Mouse (Mus musculus): ENCODE data around the gene Ugt1a9. TPM values are rescaled to one million over a fixed set of nuclear protein-coding genes. Genes with fewer than 3 reads are reported as not detected.

The Ugt1a9 gene
- polyA plus RNA-seq, 1 experiment = not detected

DNA sequence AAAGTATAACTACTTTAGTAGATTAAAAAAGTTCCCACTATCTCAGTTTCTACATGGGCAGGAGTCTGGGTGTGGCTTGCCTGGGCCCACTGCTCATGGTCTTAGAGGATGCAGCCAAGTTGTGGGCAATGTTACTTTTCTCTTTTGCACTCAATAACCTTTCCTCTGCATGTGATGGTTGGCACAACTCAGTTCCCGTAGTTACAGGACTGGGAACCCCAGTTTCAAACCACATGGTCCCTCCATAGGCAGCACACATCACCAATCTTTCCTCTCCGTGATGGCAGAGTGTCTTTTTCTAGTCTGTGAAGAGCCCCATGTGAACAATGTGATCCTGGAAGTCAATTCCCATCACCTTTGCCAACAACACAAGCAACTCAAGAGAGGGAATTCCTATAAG lies 156.9 kb downstream of the Ugt1a9 start:
- Histone ChIP-seq H3K4me1 (ENCODE audit: control insufficient read depth, insufficient read depth, low read length) (no peaks in the 10 kb centered on the region), H3K27ac (ENCODE audit: insufficient read depth, low read length) (no peak overlapping the region), H3K4me3 (ENCODE audit: insufficient read depth, low read length) (no peak overlapping the region)
- TF ChIP-seq CTCF (IDR thresholded peaks at IDR 0.05; ENCODE audit: extremely low read depth, insufficient read depth, low read length) (no peak), POLR2A (IDR thresholded peaks at IDR 0.05; ENCODE audit: extremely low read depth, insufficient read depth, low read length) (no peak)

DNA sequence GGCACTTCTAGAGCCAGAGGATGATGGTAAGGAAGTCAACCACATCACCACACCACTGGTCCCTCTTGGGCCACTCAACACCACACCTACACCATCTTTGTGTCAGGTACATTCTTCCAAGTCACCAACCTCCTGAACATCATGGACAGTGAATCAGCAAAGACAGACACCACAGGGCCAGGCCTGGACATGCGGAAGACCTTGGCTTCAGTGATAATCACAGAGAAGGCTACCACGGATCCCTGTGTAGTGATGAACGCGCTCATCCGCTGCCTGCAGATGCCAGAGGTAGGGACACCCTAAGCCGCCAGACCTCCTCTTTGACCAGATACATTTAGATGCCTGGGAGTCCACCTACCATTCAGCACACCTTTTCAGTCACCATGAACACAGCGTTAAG lies 157.5 kb downstream of the Ugt1a9 start:
- TF ChIP-seq POLR2A (IDR thresholded peaks at IDR 0.05; ENCODE audit: extremely low read depth, insufficient read depth, low read length) = no peak
- no peak for TF ChIP-seq CTCF (IDR thresholded peaks at IDR 0.05; ENCODE audit: extremely low read depth, insufficient read depth, low read length)

DNA sequence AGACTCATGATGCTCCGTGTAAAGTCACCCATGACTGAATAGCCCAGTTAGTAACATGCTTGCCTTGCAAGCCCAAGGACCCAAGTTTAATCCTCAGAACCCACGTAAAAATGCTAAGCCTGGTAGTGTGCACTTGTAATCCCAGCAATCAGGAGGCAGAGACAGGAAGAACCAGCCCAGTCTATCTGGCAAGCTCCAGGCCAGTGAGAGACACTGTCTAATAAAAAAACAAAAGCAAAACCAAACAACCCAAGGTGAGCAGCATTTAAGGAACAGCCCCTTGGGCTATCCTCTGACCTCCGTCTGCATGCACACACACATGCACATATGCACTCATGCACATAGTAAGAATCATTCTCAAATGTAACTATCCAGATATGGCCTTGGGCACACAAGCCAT lies 159.0 kb downstream of the Ugt1a9 start:
- H3K27ac ChIP-seq (ENCODE audit: insufficient read depth, low read length) = no peak overlapping the region
- TF ChIP-seq POLR2A (IDR thresholded peaks at IDR 0.05; ENCODE audit: extremely low read depth, insufficient read depth, low read length) (no peak), CTCF (IDR thresholded peaks at IDR 0.05; ENCODE audit: extremely low read depth, insufficient read depth, low read length) (no peak)
- H3K4me3 ChIP-seq (ENCODE audit: insufficient read depth, low read length) = no peak overlapping the region
- no peaks in the 10 kb centered on the region for H3K4me1 ChIP-seq (ENCODE audit: control insufficient read depth, insufficient read depth, low read length)

More for the DNA sequence above, 157.5 kb downstream of the Ugt1a9 start:
- no peak overlapping the region for H3K27ac ChIP-seq (ENCODE audit: insufficient read depth, low read length)
- H3K4me3 ChIP-seq (ENCODE audit: insufficient read depth, low read length) = no peak overlapping the region
- H3K4me1 ChIP-seq (ENCODE audit: control insufficient read depth, insufficient read depth, low read length) = no peaks in the 10 kb centered on the region

DNA sequence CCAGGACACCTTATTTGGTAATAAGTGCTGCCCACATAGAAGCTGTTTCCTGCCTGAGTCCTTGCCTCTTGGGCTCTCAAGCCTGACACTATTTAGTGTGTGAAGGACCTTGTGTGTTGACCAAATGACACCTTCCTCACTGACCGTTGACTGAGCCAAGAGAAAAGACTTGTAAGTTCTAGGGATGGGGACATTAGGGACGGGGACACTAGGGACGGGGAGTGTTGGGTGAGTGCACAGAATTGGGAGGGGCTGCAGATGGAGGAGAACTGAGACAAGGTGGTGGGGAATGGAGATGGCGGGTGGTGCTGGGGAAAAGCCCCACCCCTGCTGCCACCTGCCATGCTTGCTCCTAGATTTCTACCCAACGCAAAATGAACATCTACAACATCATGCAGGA lies 159.4 kb downstream of the Ugt1a9 start:
- no peak overlapping the region for H3K27ac ChIP-seq (ENCODE audit: insufficient read depth, low read length)
- no peak overlapping the region for H3K4me3 ChIP-seq (ENCODE audit: insufficient read depth, low read length)
- H3K4me1 ChIP-seq (ENCODE audit: control insufficient read depth, insufficient read depth, low read length) = no peaks in the 10 kb centered on the region
- TF ChIP-seq CTCF (IDR thresholded peaks at IDR 0.05; ENCODE audit: extremely low read depth, insufficient read depth, low read length) (no peak), POLR2A (IDR thresholded peaks at IDR 0.05; ENCODE audit: extremely low read depth, insufficient read depth, low read length) (no peak)

DNA sequence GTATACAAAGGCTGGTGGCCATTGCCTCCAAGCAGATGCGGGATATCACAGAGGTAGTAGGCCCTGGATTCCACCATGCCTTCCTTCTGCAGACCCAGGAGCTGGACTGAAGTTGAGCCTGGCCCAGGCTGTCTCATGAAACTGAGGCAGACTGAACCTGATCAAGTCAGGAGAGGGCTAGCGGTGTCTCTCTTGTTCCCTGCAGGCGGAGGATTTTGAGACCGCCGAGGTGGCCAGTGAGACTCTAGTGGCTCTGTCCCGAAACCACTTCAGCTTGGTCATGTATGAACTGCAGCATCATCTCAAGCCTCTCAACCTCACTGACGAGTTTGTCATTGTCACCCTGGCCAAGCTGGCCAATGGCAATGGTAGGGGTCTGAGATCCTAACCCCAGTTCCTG lies 159.8 kb downstream of the Ugt1a9 start:
- Histone ChIP-seq H3K4me3 (ENCODE audit: insufficient read depth, low read length) (no peak overlapping the region), H3K4me1 (ENCODE audit: control insufficient read depth, insufficient read depth, low read length) (no peaks in the 10 kb centered on the region), H3K27ac (ENCODE audit: insufficient read depth, low read length) (no peak overlapping the region)
- TF ChIP-seq POLR2A (IDR thresholded peaks at IDR 0.05; ENCODE audit: extremely low read depth, insufficient read depth, low read length) (no peak), CTCF (IDR thresholded peaks at IDR 0.05; ENCODE audit: extremely low read depth, insufficient read depth, low read length) (no peak)

DNA sequence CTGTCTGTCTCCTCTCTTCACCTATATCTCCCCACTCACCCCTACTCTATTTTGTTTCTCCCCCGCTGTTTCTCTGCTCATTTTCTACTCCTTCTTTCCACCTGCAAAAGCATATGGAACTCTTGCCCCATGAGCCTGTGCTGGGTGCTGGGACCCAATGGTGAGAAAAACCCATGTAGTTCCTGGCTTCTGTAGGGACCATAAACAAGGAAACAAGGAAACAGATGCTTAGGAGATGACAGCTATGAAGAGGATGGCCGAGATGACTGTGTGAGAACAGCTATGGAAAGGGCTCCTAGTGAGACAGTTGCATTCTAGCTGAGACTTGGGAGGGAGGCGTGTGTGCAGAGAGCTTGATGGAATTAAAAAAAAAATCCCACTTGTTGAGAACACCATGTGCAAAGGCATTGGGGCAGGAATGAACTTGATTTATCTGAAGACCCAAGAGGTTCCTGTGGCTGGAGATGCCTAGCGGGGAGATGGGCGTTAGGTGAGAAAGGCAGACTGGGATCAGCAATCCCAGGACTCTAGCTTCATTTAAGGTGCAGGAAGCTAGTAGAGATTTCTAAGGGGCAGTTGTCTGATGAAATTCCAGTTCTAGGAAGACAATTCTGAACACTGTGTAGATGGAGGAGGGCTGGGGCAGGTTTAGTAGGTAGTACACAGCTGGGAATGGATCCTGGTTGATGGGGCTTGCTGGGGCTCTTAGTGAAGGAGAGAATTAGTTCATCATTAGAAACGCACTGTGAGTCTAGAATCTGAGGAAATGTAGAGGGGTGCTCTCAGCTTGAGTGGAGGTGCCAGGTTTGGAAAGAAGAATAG lies 160.6 kb downstream of the Ugt1a9 start:
- Histone ChIP-seq H3K27ac (ENCODE audit: insufficient read depth, low read length) (no peak overlapping the region), H3K4me3 (ENCODE audit: insufficient read depth, low read length) (no peak overlapping the region)
- TF ChIP-seq POLR2A (IDR thresholded peaks at IDR 0.05; ENCODE audit: extremely low read depth, insufficient read depth, low read length) (no peak), CTCF (IDR thresholded peaks at IDR 0.05; ENCODE audit: extremely low read depth, insufficient read depth, low read length) (no peak)

DNA sequence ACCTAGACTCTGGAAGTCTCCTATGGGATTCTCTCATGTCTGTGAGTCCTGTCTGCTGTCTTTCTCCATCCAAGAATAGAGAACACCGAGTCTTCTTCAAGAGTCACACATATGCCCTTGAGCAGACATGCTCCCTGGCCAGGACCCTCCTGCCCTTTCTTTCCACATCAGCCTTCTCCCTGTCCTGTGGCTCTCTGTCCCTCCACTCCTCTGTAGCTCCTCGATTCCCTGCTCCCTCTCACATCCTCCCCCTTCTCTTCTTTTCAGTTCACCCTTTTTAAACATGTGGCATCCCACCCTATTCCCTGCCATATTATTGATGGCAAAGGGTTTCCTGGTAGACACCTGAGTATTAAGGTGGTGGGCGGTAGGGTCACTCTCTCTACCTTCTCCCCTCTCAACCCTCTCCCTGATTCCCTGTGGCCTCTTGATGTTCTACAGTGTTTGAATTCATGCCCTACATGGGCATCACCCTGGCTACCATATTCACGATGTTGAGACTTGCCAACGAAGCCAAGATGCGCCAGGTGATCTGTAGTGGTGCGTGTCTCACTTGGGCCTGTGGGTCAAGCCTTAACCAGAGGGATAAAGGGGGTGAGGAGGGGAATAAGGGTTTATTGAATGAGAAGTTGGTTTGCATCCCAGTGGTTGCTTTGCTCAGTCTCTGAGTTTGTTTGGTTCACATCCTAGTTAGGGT lies 161.4 kb downstream of the Ugt1a9 start:
- H3K4me3 ChIP-seq (ENCODE audit: insufficient read depth, low read length) = no peak overlapping the region
- TF ChIP-seq POLR2A (IDR thresholded peaks at IDR 0.05; ENCODE audit: extremely low read depth, insufficient read depth, low read length) (no peak), CTCF (IDR thresholded peaks at IDR 0.05; ENCODE audit: extremely low read depth, insufficient read depth, low read length) (no peak)

More for the DNA sequence above, 160.6 kb downstream of the Ugt1a9 start:
- no peaks in the 10 kb centered on the region for H3K4me1 ChIP-seq (ENCODE audit: control insufficient read depth, insufficient read depth, low read length)

DNA sequence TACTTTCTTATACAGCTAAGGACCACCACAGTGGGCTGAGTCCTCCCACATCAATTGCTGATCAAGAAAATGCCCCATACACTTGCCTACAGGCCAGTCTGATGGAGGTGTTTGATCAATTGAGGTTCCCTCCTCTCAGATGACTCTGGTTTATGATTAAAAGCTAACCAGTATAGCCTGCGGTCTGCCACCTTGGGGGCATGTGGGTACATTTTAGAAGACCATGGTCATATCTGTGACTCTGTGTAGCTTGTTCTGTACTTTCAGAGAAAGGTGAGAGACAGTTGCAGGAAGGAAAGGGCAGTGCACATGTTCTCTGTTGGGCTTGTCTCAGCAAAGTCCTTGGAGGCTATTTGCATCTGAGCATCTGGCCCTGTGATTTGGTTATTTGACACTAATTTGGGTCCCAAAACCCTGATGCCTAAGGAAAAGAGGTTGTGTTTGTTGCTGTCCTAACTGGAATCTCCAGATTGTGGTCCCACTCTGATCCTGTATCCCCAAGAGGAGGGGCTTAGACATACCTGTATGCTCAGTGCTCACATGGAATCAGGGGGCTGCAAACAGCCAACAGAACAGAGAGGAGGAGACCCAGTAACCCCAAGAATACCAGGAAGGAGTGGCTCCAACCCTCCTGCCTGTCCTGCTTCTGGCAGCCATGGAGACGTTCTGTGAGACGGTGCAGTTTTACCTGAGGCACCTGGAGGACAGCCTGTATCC lies 162.2 kb downstream of the Ugt1a9 start:
- TF ChIP-seq CTCF (IDR thresholded peaks at IDR 0.05; ENCODE audit: extremely low read depth, insufficient read depth, low read length) (no peak), POLR2A (IDR thresholded peaks at IDR 0.05; ENCODE audit: extremely low read depth, insufficient read depth, low read length) (no peak)
- Histone ChIP-seq H3K4me3 (ENCODE audit: insufficient read depth, low read length) (no peak overlapping the region), H3K4me1 (ENCODE audit: control insufficient read depth, insufficient read depth, low read length) (no peaks in the 10 kb centered on the region), H3K27ac (ENCODE audit: insufficient read depth, low read length) (no peak overlapping the region)

More for the DNA sequence above, 161.4 kb downstream of the Ugt1a9 start:
- no peaks in the 10 kb centered on the region for H3K4me1 ChIP-seq (ENCODE audit: control insufficient read depth, insufficient read depth, low read length)
- H3K27ac ChIP-seq (ENCODE audit: insufficient read depth, low read length) = no peak overlapping the region

DNA sequence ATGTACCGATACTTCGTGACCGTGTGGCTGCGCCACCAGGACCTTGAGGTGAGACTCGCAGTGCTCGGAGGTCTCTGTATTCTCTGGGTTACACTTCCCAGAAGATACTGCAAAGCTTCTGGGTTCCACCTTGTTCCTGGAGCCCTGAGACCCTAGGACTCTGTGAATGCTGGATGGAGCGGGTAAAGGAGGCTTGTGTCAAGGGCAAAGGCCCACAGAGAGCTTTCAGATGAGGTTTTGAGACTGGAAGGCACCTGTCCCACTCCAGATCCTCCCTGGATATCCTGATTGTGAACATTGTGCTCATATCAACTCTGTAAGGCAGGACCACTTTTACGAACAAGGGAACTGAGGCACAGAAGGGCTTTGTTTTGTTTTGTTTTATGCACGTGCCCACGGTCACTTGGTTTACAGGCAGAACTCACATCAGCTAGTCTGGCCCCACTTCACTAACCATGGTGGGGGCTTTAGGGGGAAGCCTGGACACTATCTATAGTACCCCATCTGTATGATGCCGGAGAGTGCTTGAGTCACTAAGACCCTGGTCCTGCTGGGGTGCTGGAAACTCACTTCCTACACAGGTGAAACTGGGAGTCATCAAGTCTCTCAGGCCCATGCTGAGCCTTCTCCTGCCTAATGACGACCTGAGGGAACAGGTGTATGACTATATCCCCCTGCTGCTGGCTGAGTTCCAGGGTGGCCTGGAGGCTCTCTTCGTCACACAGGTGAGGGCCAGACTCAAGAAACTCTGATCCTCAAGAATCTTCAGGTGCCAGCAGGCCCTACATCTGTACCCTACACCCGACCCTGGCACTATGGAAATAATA lies 163.0 kb downstream of the Ugt1a9 start:
- TF ChIP-seq POLR2A (IDR thresholded peaks at IDR 0.05; ENCODE audit: extremely low read depth, insufficient read depth, low read length) = no peak
- no peak for TF ChIP-seq CTCF (IDR thresholded peaks at IDR 0.05; ENCODE audit: extremely low read depth, insufficient read depth, low read length)
- H3K4me3 ChIP-seq (ENCODE audit: insufficient read depth, low read length) = no peak overlapping the region
- H3K27ac ChIP-seq (ENCODE audit: insufficient read depth, low read length) = no peak overlapping the region
- no peaks in the 10 kb centered on the region for H3K4me1 ChIP-seq (ENCODE audit: control insufficient read depth, insufficient read depth, low read length)

Measured in cortical plate, adult 2 months (tissue).